Comparison of ENCODE assay signal across 9 mouse cellular contexts in genomic region chr19:32172511-32172981, GRCm38 (mm10).
DNase-seq lines count a peak whose midpoint lies in the region; ATAC-seq and TF ChIP-seq lines count a peak whose summit lies in the region.
"Had no signal": no experiment of that assay in that cellular context is flagged by ENCODE, and none has a peak within 500 bp of the region (broad histone marks: within the 10 kb centered on the region; RNA-seq: fewer than 3 reads in every experiment).

No protein-coding gene starts in this region.

- intact Hi-C loops in heart, postnatal 36 days (cut with DNase I) = no loop called here

- no peak for TF ChIP-seq CTCF in stomach, postnatal 0 days (IDR thresholded peaks at IDR 0.05; ENCODE audit: low read depth)

- peak; percentile 37 to 71 for DNase-seq in heart, adult 9 months (ENCODE audit: low spot score in 2 of 2)
- DNase-seq in heart, postnatal 36 days = no peak
- DNase-seq in liver, embryonic 11.5 days (ENCODE audit: low spot score) = no peak
- DNase-seq in stomach, postnatal 0 days (ENCODE audit: low spot score) = no peak
- DNase-seq in layer of hippocampus, adult 11-12 months (ENCODE audit: low spot score) = no peak
- DNase-seq in frontal cortex, adult 2 months (ENCODE audit: extremely low spot score in 1 of 2, low spot score in 1 of 2) = no peak
- DNase-seq in urinary bladder, postnatal 25 days (ENCODE audit: low spot score) = no peak

- H3K4me3 ChIP-seq in brown adipose tissue, adult 24 weeks (ENCODE audit: insufficient read depth, low read depth, low read length) = no peak overlapping the region
- no peak overlapping the region for H3K4me3 ChIP-seq in liver, embryonic 11.5 days (ENCODE audit: low read depth, low read length)
- H3K4me3 ChIP-seq in stomach, postnatal 0 days (ENCODE audit: low read depth, low read length) = no peak overlapping the region
- H3K4me3 ChIP-seq: embryonic facial prominence, embryonic 12.5 days had no signal

- H3K4me2 ChIP-seq in liver, embryonic 11.5 days = peak overlapping the region; percentile 31; the same call in 1 of the 2 replicates
- no peak overlapping the region for H3K4me2 ChIP-seq in stomach, postnatal 0 days (replicated peaks; ENCODE audit: low read depth)
- H3K4me2 ChIP-seq: embryonic facial prominence, embryonic 12.5 days had no signal

- H3K36me3 ChIP-seq in liver, embryonic 11.5 days (ENCODE audit: control insufficient read depth, insufficient read depth, low read length) = no peaks in the 10 kb centered on the region
- no peaks in the 10 kb centered on the region for H3K36me3 ChIP-seq in stomach, postnatal 0 days (ENCODE audit: control insufficient read depth, insufficient read depth, low read length)
- H3K36me3 ChIP-seq: embryonic facial prominence, embryonic 12.5 days had no signal

- H3K27ac ChIP-seq in brown adipose tissue, adult 24 weeks (replicated peaks; ENCODE audit: low read depth, low read length) = peak overlapping the region; percentile 55
- H3K27ac ChIP-seq in liver, embryonic 11.5 days (ENCODE audit: low read depth, low read length) = peak overlapping the region; percentile 78
- H3K27ac ChIP-seq in stomach, postnatal 0 days (replicated peaks) = no peak overlapping the region
- H3K27ac ChIP-seq: embryonic facial prominence, embryonic 12.5 days had no signal

- H3K9me3 ChIP-seq in liver, embryonic 11.5 days (ENCODE audit: control insufficient read depth, low read length) = no peaks in the 10 kb centered on the region
- H3K9me3 ChIP-seq in stomach, postnatal 0 days (ENCODE audit: control insufficient read depth, low read length) = no peaks in the 10 kb centered on the region
- H3K9me3 ChIP-seq: embryonic facial prominence, embryonic 12.5 days had no signal

- no peaks in the 10 kb centered on the region for H3K27me3 ChIP-seq in liver, embryonic 11.5 days (replicated peaks; ENCODE audit: control insufficient read depth, insufficient read depth, low read length)
- H3K27me3 ChIP-seq in stomach, postnatal 0 days (ENCODE audit: control insufficient read depth, insufficient read depth, low read length) = no peaks in the 10 kb centered on the region
- H3K27me3 ChIP-seq: embryonic facial prominence, embryonic 12.5 days had no signal

- peaks cover 10% of the 10 kb centered on the region for H3K4me1 ChIP-seq in brown adipose tissue, adult 24 weeks (ENCODE audit: control insufficient read depth, insufficient read depth, insufficient read length, low read length)
- peaks cover 37% of the 10 kb centered on the region for H3K4me1 ChIP-seq in liver, embryonic 11.5 days (replicated peaks; ENCODE audit: control insufficient read depth, insufficient read depth, low read length)
- H3K4me1 ChIP-seq in stomach, postnatal 0 days (replicated peaks; ENCODE audit: control insufficient read depth, insufficient read depth) = no peaks in the 10 kb centered on the region
- H3K4me1 ChIP-seq: embryonic facial prominence, embryonic 12.5 days had no signal

- no peak for TF ChIP-seq EP300 in stomach, postnatal 0 days (optimal IDR thresholded peaks at IDR 0.05)

- no peak overlapping the region for H3K9ac ChIP-seq in liver, embryonic 11.5 days (ENCODE audit: low read depth, low read length)
- H3K9ac ChIP-seq in stomach, postnatal 0 days (ENCODE audit: low read length) = no peak overlapping the region
- H3K9ac ChIP-seq: embryonic facial prominence, embryonic 12.5 days had no signal

- ATAC-seq in liver, embryonic 11.5 days (replicated peaks; ENCODE audit: low FRiP score) = peak; percentile 91
- ATAC-seq in stomach, postnatal 0 days (ENCODE audit: low FRiP score, low TSS enrichment) = peak; percentile 73

- WGBS in liver, embryonic 11.5 days = 50% methylated on average over 5 of the region's 5 CpGs
- WGBS in stomach, postnatal 0 days = 70% methylated on average over 5 of the region's 5 CpGs

Comparison
In these comparisons a context has a peak if more than half of its experiments do, and no peak if none do; other contexts are left out.
1. DNase-seq: peak in heart, adult 9 months (2 of 2); none in heart, postnatal 36 days (0 of 2), liver, embryonic 11.5 days (single experiment), stomach, postnatal 0 days (single experiment), layer of hippocampus, adult 11-12 months (single experiment), frontal cortex, adult 2 months (0 of 2) and urinary bladder, postnatal 25 days (single experiment).